Comparison of ENCODE assay signal across 8 mouse cellular contexts in the genomic region with DNA sequence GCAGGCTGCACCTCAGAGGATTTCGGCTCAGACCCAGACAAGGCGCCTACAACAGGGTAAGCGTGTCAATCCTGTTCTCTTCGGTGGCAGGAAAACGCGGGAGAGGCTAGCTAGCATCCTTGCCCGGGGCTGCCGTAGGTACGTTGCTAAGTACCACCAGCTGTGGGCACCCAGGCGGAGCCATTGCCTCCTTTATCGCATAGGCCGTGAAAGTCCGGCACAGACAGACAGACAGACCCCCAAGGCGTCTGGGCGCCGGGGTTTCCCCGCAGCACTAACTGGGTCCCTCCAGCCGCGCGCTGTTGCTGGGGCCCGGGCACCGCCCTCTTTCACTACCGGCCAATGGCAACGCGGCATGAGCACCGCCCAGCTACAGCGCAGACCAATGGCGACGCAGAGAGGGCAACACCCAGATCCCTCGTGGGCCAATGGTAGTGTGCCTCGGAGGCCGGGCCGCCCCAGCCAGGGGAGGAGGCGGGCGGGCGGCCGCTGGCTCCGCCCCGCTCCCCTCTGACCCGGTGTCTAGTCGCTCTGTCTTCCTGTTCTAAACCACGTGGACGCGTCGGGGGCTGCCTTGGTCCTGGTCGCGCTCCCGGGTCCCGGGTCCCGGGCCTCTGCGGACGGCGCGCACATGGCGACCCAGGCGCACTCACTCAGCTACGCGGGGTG. TPM values are rescaled to one million over a fixed set of nuclear protein-coding genes. Genes with fewer than 3 reads are reported as not detected.
DNase-seq lines count a peak whose midpoint lies in the region; ATAC-seq lines count a peak whose summit lies in the region.

A gene (plus strand): TSS at position 502 of the 669 bp plus-strand sequence.

- H3K4me3 ChIP-seq in hindbrain, embryonic 15.5 days = peak within 1 kb of the TSS; percentile 78

- H3K4me1 ChIP-seq in hindbrain, embryonic 15.5 days (replicated peaks) = peaks cover 12% of the 10 kb centered on the region

- peak within 1 kb of the TSS; percentile 73 for H3K27ac ChIP-seq in hindbrain, embryonic 15.5 days (replicated peaks)

- ATAC-seq in hindbrain, embryonic 15.5 days (ENCODE audit: low FRiP score, low read depth) = peak; percentile 100

- H3K36me3 ChIP-seq in hindbrain, embryonic 15.5 days = no peaks in the 10 kb centered on the region

- peak within 1 kb of the TSS; percentile 51 for H3K9ac ChIP-seq in hindbrain, embryonic 15.5 days

- DNase-seq in R1 (ENCODE audit: low read depth, low spot score) = peak; percentile 98
- peak; percentile 93 to 95 for DNase-seq in cerebellum, postnatal 25 days
- DNase-seq in frontal cortex, postnatal 36 days (ENCODE audit: low spot score in 2 of 2) = peak; percentile 94
- DNase-seq in left cerebral cortex, adult 11 months (ENCODE audit: low spot score) = peak; percentile 93
- DNase-seq in lung, postnatal 4 days = peak; percentile 94 to 97
- DNase-seq in retina, postnatal 7 days (ENCODE audit: low read depth, low spot score) = peak; percentile 90
- peak; percentile 88 for DNase-seq in urinary bladder, adult 2 months (ENCODE audit: low spot score)

- WGBS in hindbrain, embryonic 15.5 days = under 1% methylated on average over 56 of the region's 58 CpGs

- H3K9me3 ChIP-seq in hindbrain, embryonic 15.5 days = no peaks in the 10 kb centered on the region

- no peaks in the 10 kb centered on the region for H3K27me3 ChIP-seq in hindbrain, embryonic 15.5 days

- H3K4me2 ChIP-seq in hindbrain, embryonic 15.5 days = peak within 1 kb of the TSS; percentile 79

RNA-seq across cellular contexts. Expression of the gene that starts here (rescaled TPM):
- 33.8 and 37.9 TPM in 2 replicates for polyA plus RNA-seq in hindbrain, embryonic 15.5 days (2015; fragmentation: Nextera tagmentation; extraction: Ambion mirVana)
- polyA plus RNA-seq in urinary bladder, adult 2 months (2012; rRNA removed) = 20.6 and 21.5 TPM in 2 replicates

Comparison
In these comparisons a context has a peak if more than half of its experiments do, and no peak if none do; other contexts are left out.
1. Peak in every context shown above with its lines: DNase-seq, ATAC-seq, H3K4me3 ChIP-seq and H3K27ac ChIP-seq.